Mouse (Mus musculus) liver, adult (tissue): ENCODE measurements around the gene Apbb1.

ENCODE experiments used
- GATA4 ChIP-seq: IDR thresholded peaks from 2 replicates; pipeline ENCODE4 v1.6.1; 2014; ENCODE audit warnings: mild to moderate bottlenecking, low read length; ENCODE audit not compliant: insufficient replicate concordance

The Apbb1 gene

GRCm38 (mm10) chr7:105580627-105581089 lies 795 bp downstream of the Apbb1 start:
- no peak for TF ChIP-seq GATA4

DNA sequence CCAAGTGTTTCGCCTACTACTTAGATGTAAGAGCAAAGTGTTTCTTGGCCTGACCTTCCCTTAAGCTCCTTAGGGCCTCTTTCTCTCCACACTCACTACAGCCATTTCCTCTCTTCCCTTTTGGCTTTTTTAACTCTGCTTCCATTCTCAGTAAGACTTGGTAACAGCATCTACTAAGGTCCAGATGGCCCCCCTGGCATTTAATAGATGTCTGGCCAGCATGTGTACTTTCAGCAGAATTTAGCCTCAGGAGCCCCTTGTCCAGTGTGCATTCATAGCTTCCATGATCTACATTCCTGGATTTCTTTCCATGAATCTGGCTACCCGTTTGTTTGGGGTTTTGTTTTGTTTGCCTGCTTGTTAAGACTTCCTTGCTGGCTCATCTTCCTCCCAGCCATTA lies 3.0 kb downstream of the Apbb1 start:
- TF ChIP-seq GATA4, result no peak

DNA sequence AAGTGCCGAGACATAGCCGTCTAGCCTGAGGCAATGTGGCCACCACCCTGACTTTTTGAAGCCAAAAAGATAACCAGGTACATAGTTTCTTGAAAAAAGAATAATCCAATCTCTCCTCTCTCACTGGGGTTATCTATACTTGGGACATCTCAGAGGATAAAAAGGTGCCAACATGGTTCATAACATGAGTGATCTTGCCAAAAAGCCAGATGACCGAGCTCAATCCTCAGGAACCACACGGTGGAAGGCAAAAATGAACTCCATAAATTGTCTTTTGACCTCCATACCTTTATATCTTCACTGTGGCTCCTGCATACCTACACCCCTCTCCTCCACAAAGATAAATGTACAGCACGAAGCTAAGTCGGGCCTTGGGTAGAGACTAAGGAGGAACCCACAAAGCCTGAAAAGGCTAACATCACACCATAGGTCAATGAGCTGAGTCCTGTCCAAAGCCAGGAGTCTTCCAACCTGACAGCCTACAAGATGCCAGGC lies 4.0 kb downstream of the Apbb1 start:
- TF ChIP-seq GATA4, result no peak

DNA sequence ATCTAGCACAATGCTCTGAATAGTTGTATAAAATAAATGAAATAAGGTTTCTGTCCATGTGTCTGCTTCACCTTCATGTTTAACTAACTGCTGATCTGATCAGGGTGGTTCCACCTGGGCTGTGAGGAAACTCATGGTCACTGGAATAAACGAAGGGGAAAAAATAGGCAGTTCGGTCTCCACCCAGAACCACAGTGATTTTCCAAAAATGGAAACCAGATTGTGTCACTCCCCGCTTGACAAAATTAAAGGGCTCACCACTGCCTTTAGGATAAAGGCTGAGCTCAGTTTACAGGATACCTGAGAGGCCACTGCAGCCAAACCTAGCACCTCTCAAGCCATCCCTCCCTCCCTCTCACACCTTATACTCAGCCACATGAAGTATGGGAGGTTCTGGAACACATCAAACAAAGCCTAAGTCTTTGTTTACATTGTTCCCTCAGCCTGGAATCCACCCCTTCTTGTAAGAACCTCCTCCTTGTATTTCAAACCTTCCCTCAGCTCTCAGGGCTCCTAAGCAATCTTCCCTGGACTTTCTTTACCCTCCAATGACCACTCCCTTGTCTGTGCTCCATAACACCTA lies 5.2 kb downstream of the Apbb1 start:
- no peak for TF ChIP-seq GATA4

- TF ChIP-seq GATA4, result no peak
Observed at GRCm38 (mm10) chr7:105574537-105574936, 6.9 kb downstream of the Apbb1 start.

- TF ChIP-seq GATA4, result no peak
Observed at GRCm38 (mm10) chr7:105572949-105573348, 8.5 kb downstream of the Apbb1 start.

DNA sequence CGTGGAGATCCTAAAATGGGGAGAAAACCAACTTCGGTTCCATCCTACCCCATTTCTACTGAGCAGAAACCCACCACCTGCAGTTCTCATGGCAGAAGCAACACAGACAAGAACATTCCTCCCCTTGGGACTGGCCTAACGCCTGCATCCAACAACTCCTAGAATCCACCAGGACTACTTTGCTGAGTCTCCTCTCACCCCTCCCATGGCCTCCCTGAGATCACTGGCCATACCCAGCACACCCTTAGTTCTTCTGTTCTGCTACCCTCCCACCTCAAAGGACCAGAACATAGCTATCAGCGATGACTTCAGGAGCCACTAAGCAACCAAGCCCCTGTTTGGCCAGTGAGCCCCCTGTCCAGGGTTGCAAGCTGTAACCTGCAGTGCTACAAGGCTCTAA lies 10.7 kb downstream of the Apbb1 start:
- no peak for TF ChIP-seq GATA4

DNA sequence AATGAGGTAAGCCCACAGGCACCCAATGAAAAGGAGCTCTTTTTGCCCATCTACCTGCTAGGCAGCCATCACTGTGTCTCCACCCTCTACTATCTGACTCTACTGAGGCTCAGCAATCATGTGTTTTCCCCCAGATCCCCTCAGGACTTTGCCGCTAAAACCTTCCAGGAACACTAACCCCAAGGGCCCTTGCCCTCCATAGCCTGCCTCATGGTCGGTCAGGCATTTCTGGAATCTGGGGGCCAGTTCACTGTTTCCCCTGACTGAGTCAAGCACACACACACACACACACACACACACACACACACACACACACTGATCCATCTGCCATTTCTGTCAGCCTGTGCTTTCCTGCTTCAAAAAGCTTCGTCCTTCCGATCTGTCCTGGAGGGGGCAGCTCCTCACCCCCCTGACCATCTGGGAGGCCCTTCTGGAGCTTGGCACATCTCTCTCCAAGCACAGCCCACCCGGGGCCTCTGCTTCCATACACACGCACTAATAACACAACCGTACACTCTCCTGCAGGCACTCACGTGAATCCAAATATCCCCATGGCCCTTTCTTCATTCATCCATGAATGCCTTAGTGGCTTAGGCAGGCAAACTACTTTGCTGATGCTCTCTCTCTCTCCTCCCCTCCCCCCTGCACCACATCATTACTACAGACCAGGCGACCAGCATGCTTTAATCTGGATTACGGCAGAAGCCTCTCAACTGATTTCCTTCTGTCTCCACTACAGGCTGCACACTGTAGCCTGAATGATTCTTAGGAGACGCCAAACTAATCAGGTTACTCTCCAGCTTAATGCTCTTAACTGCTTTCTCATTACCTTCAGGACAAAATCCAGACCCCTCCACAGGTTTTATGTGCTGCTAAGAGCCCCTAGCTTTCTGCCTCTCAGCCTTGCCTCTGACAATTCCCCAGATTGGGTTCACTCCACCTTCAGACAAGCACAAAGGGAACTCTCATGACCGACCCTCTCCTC lies 11.6 kb downstream of the Apbb1 start:
- TF ChIP-seq GATA4, result no peak

- no peak for TF ChIP-seq GATA4
Observed at GRCm38 (mm10) chr7:105568988-105569471, 12.4 kb downstream of the Apbb1 start.

- TF ChIP-seq GATA4, result no peak
Observed at GRCm38 (mm10) chr7:105568583-105568982, 12.9 kb downstream of the Apbb1 start.

- TF ChIP-seq GATA4, result no peak
Observed at GRCm38 (mm10) chr7:105565071-105565836, 16.2 kb downstream of the Apbb1 start.

DNA sequence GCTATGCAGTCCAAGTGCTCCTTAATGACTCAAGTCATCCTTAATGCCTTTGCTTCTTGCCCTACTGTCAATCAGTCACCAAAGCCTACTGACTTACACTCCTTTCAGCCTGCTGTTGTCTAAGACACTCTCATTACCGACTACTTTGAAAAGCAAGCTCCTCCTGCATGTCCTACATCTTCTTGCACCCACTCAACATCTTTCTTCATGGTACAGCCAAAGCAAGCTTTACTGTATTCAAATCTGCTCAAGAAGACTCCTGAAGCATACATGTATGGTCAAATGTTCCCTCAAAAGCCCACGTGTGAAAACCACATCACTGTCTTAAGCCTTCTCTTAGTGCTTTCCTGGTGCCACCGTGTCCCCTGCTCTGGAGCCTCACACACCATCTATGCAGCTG lies 18.1 kb downstream of the Apbb1 start:
- TF ChIP-seq GATA4, result no peak

- TF ChIP-seq GATA4, result no peak
Observed at GRCm38 (mm10) chr7:105562317-105562716, 19.1 kb downstream of the Apbb1 start.

- no peak for TF ChIP-seq GATA4
Observed at GRCm38 (mm10) chr7:105559016-105559415, 22.4 kb downstream of the Apbb1 start.

DNA sequence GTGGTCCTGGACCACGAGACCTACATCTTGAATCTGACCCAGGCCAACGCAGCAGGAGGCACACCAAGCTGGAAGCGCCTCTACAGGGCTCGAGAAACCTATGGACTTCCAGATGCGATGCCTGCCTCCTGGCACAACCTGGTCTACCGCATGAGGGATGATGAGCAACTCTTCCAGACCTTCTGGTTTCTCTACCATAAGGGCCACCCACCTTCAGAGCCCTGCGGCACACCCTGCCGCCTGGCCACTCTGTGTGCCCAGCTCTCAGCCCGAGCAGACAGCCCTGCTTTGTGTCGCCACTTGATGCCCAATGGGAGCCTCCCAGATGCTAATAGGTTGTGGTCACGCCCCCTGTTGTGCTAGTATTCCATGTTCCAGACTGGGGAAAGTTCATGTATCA lies 23.8 kb downstream of the Apbb1 start:
- no peak for TF ChIP-seq GATA4
